Mouse (Mus musculus) liver (tissue): ENCODE measurements at regions not wholly inside any gene's neighbourhood (a gene's known extent, or its start where the extent isn't known, plus 50 kb on each side); places are given as distances from the start of the nearest gene placed in this dataset.
A peak's percentile ranks its signal among the peaks of the same experiment; 100 is the strongest.

Source experiments
- DNase-seq: peaks from one replicate; pipeline ENCODE4 v3.0.0-alpha.2; 2020; ENCODE audit warnings: mixed read lengths

GRCm38 (mm10) chr11:111735446-111735845, 669.5 kb downstream of the Kcnj2 start:
- no peak for DNase-seq

DNA sequence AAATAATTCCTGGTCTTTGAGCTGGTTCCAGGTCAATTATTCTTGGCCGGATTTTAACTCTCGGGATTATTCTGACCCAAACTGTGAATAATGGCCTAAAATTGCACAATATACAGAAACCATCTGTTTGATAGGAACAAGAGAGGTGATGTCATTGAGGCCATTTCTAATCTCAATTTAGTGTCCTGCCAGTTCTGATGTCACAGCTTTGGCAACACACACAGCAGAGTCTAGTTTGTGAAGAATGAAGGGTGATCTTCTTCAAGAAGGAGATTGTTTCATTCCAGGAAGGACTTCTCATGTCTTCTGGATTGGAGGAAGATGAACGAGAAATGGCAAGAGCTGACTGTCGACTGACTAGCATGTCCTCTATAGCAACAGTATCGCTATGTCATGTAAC, 670.0 kb downstream of the Kcnj2 start:
- no peak for DNase-seq

DNA sequence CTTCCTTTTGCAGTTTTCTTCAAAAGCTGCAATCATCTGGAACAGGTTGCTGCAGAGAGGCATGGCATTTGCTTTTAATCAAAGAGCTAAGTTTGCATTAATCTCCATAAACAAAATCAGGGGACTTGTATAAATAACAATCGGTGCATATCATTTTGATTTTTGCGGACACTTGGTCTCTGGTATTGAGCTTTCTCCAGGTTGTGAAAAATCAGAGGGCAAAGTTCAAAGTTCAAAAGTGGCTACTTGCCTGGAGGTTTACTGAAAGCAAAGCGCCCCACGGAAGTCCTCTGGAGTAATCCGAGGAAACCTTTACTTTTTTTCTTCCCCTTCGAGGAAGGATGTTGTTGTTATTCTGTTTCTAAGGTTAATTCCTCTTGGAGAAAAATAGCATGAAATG, 677.4 kb downstream of the Kcnj2 start:
- no peak for DNase-seq

DNA sequence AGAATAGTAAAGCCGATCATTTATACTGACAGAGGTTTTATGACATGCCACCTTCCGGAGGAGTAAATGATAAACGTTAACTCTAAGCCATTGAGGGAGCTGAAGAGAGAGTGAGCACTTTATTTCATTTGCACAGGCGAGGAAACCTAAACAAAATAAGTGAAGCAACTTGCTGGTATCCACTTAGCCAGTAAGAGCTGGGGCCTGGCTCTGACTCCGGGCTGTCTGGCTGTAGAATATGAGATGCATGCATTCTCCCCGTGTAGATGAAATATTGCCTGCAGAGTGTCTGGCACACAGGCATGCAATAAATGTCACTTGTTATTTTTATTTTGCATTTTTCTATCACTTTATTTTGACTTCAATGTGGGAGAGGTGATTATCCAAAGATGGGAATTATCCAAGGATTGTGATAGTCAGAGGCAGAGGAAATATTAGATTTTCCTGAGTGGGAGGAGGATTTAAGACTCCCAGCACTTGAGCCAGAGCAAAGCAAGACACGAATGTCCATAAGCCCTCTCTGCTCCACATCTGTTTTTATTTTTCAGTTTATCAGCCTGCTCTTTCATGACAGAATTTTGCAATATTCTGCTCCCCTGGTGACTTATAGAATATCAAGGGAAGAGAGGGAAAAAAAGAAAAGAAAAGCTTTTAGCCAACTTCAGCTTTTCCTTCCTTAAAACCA, 681.4 kb downstream of the Kcnj2 start:
- no peak for DNase-seq

DNA sequence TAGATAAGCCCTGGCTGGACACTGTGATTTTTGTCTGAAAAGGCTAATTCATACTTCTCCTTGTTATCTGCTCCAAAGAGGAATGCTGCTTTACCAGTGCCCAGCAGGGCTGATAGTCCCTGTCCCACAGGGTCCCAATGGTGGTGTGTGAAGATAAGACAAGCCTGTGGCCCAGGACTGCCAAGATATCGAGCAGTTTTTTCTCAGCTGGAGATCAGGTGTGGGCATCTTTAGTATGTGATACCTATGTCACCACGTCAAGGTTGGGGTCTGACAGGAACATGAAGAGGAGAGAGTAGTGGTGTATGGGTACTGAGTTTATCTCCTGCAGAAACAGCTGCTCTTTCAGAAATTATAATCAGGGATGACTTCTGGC, 682.0 kb downstream of the Kcnj2 start:
- DNase-seq: peak; percentile 10

GRCm38 (mm10) chr11:111748496-111748895, 682.5 kb downstream of the Kcnj2 start:
- no peak for DNase-seq

DNA sequence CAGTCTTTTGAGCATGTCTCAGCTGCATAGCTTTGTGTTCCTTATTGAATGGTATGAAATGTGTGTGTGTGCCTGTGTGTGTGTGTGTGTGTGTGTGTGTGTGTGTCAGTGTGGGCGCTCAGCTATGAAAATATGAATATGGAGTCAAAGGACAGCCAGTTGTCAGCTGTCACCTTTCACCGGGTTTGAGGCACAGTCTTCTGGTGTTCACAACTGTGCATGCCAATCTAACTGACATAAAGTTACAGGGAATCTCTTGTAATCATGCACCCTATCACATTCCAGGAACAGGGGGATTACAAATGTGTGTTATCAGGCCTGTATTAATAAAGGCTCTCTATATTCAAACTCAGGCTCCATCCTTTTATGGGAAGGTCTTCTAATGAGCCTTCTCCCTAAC, 688.8 kb downstream of the Kcnj2 start:
- DNase-seq: no peak

DNA sequence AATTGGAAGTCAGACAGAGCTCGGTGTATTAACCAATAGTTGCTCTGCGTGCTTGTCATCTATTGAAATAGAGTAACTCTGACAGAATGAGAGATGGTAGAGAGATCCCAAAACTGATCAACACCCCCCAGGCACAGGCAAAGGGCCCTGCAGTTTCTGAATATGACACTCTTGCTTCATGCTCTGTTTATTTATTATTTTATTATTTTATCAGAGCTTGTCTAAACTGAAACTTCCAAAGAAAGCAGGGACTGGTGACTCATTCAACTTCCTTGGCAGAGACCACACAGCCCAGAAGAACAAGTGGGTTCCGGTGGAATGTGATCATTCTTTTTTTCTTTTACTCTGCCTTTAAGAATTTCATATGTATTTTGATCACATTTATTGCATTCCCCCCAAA, 697.1 kb downstream of the Kcnj2 start:
- no peak for DNase-seq

GRCm38 (mm10) chr11:111766371-111767011, 700.5 kb downstream of the Kcnj2 start:
- no peak for DNase-seq

GRCm38 (mm10) chr11:111767012-111767392, 701.0 kb downstream of the Kcnj2 start:
- DNase-seq: no peak

DNA sequence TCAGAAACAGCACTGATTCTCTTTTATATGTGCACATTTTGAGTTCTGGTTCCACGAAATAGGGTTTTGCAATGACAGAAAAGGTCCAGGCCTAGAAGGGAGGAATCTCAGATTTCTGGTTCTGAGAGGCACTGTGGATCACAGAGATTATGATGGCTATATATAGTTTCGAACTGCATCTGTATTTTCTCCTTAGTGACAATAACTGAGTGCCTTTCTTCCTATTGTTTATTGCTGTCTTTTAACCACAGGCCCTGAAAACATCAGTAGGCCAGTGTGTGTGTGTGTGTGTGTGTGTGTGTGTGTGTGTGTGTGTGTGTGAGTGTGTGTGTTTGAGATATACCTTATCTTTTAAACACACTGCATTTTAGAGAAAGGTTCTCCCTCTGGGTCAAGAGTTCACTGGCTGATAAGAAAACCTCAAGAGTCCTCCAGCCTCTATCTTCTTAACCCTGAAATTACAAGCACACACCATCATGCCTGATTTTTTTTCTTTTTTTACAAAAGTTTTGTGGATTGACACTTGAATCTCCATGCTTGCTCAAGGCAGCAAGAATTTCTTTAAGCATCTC, 708.2 kb downstream of the Kcnj2 start:
- DNase-seq: peak; percentile 36

DNA sequence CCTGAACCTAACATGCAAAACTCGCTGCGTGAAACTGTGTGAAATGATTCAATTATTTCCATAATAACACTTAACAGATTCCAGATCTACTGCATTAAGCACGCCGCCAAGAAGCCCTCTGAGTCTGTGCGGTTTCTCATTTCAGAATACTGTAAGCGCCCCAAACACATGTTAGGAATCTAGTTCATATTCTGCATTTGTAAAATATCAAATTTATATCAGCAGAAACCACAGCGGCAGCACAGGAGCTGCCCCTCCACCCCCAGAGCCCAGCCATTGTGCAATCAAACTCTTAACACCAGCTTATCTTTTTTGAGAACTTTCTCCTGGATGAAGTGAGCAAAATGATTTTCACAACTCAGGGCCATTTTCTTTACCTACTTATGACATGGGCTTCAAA, 715.4 kb downstream of the Kcnj2 start:
- no peak for DNase-seq

DNA sequence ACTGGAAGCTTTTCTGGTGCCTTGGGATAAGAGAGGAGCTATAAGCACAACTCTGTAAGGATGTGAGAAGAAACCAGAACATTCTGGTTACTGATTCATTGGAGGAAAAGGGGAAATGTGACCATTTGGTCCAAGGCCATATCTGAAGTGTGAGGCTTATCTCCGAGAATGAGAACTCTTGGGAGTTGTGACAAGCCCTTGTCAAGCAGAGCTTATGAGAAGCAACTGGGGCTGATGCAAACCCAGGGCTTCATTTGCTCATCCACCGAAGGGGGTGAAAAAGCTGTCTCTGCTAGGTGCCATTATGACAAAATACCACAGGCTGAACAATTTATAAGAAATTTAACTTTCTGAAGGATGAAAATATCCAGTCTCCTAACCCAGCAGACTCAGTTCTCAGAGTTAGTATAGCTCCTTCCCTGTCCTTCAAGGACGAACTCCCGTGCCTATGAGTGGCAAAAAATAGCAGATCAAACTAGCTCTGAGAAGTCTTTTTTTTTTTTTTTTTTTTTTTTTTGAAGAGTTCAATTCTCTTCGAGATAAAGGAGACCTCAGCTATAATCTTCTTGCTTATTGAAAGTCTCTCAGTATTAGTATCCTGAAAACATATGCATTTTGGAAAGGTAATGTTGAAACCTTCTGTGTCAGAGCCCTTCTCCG, 725.4 kb downstream of the Kcnj2 start:
- DNase-seq: no peak

DNA sequence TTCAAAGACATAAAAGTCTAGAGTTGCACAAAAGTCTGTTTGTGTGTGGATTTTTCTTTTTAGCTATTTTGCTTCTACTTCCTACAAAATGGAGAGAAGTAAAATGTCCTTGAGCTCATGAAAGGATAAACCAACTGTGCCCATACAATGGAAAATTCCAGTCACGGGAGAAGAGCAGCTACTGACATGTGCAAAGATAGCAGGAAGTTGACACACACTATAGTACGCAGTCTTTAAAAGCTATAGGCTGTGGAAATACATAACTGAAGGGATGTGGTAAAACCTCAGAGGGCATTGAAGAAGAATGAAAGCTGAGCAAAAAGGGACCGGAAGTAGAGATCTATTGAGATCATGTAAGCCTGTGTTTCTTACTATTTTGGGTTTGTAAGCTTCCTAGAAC, 735.1 kb downstream of the Kcnj2 start:
- no peak for DNase-seq

DNA sequence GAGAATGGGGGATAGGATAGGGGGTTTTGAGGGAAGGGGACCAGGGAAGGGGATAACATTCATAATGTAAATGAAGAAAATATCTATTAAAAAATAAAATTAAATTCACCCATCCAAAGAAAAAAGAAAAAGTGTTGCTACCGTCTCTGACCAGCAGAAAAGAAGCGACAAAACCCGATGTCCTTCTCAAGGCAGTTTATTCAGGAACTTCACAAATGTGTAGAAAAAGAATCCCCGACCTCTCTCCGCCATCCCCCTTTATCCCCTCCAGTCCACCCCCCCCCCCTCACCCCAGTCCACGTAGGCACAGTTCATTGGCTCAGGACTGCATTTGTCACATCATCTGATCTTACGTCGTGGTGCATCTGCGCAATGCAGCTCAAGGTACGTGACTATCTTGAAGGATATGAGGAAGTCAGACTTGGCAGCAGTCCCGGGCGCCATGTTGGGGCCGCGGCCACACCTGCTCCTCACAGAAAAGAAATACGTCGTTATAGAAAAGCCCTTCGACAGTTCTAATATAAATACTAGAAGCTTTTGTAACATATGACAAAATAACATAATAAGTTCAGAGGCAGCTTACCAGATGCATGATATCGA, 750.3 kb downstream of the Kcnj2 start:
- DNase-seq: no peak

DNA sequence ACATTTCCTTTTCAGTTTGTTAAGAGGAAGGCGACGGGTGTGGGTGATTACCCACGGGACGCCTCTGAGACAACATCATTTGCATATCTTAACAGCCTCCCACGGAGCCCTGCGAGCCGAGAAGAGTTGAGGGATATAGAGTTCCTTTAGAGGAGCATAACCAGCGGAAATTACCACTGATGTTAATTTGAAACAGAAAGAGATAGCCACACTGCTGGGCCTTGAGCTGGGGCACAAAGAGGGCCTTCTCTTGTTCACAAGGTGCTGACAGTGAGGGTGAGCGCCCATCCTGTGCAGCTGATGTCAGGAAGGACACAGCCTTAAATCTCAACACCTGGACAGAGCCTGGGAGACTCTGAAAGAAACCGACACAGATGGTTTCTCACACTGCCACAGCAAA, 752.2 kb downstream of the Kcnj2 start:
- no peak for DNase-seq

GRCm38 (mm10) chr11:111820356-111820755, 754.4 kb downstream of the Kcnj2 start:
- DNase-seq: no peak

DNA sequence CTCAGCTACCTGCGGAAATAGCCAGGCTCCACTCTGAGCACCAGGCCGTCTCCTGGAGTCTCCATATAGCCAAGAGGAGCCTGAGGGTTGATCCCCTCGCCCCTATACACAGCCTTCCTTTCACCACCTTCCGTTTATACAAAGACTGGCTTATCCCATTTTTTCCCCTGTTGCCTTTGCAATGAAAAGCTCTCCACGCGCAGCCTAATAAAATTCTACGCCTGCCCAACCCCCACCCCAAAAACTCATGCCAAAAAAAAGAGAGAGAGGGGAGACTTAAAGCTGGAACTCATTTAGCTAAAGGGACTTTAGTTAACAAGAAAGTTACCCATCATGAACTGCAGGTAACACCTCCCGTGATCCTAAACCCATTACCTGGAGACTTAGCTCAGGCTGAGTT, 762.5 kb downstream of the Kcnj2 start:
- DNase-seq: no peak

DNA sequence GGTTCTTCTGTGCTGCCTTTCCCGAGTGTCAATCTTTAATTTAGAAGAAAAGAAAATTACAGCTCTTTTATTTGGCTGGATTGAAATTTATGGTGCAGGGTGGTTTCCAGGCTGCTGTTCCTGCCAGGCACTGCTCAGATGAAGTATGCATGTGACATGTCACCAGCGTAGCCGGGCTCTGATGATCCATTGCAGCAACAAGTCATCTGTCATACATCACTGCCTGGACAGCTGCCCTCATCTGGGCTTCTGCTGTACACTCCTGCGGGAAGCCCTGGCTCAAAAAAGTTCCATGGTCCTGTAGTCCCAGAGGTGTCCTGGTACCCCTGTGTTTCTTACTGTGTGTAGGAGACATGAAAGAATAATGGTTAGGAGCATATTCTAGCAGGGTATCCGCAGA, 773.0 kb downstream of the Kcnj2 start:
- no peak for DNase-seq

DNA sequence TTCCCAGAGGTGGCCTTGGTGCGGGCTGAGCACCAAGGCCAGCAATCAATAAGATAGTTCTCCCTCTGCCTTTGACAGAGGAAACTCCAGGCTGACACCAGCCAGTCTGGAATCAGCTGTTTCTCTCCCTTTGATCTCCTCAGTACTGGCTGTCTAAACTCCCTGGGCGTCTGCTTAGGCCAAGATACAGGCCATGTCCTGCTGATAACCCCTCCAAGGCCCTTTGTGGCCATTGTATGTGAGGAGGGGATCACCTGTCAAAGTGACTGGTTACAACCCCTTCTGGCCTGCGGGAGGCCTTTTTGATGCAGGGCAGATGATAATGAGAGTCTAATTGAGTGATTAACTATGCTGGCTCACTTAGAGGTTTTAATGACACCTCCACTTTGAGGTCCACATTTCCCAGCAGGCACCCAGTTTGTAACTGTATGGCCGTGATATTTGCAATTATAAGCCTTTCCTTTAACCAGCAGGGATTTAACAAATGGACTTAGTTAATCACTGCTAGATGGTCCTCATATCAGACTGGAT, 777.8 kb downstream of the Kcnj2 start:
- no peak for DNase-seq

- DNase-seq: no peak
Observed at GRCm38 (mm10) chr11:111844382-111845027, 778.5 kb downstream of the Kcnj2 start.

- DNase-seq: no peak
Observed at GRCm38 (mm10) chr11:111857288-111857687, 791.3 kb downstream of the Kcnj2 start.

DNA sequence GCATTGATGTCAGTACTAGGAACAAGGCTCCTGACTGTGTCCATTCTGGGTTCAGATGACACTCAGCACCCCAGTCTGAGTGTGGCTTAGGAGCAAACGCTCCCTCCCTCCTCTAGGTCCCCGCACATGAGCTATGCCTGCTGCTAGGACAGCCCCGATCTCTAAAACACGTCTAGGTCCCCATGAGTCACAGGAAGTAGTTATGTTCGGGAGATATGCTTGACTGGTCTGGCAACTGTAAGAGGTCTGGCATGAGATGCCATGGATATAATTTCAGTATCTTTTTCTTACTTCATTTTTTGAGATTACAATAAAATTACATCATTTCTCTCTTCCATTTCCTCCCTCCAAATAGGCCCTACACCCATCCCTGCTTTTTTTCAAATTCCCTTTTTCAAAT, 792.1 kb downstream of the Kcnj2 start:
- no peak for DNase-seq
